Mouse (Mus musculus) myocyte (in vitro differentiated cells): ENCODE measurements around the gene Srsf2.

Source experiments
- MYOG ChIP-seq, 3 experiments: IDR thresholded peaks; one replicate each; pipeline ENCODE4 v1.6.1; 2011; ENCODE audit warnings: control low read depth in 2 of 3, low read depth in 2 of 3, mild to moderate bottlenecking in 2 of 3; ENCODE audit not compliant: insufficient read length in 2 of 3, control insufficient read depth in 1 of 3, insufficient read depth in 1 of 3
- POLR2A ChIP-seq: IDR thresholded peaks from one replicate; pipeline ENCODE4 v1.6.1; 2011; ENCODE audit warnings: low read depth, mild to moderate bottlenecking, control low read depth, moderate library complexity; ENCODE audit not compliant: insufficient read length
- POLR2AphosphoS2 ChIP-seq: IDR thresholded peaks from one replicate; pipeline ENCODE4 v1.6.1; 2011; ENCODE audit warnings: low read depth, control low read depth; ENCODE audit not compliant: insufficient read length
- REST ChIP-seq: IDR thresholded peaks from one replicate; pipeline ENCODE4 v1.6.1; 2011; ENCODE audit warnings: mild to moderate bottlenecking, control low read depth, moderate library complexity; ENCODE audit not compliant: insufficient read depth, insufficient read length

DNA sequence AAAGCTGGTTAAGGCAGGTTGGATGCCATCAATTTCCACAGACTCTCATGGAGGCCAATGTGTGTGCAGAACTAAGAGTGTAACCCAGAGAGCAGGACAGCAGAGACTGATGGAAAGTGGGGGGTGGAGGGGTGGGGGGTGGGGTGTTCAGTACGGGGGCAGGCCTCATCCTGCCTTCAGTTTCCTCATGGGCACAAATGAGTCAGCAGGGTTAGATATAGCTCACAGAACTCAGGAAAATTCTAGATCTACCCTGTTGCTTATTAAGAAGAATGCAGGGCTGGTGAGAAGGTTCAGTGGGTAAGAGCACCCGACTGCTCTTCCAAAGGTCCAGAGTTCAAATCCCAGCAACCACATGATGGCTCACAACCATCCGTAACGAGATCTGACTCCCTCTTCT lies 16.7 kb upstream of the Srsf2 start:
- TF ChIP-seq POLR2A: no peak
- no peak for TF ChIP-seq MYOG (IDR thresholded peaks at IDR 0.05; ENCODE audit: control insufficient read depth in 1 of 3, insufficient read depth in 1 of 3, insufficient read length in 2 of 3, low read depth in 2 of 3)
- no peak for TF ChIP-seq POLR2AphosphoS2
- no peak for TF ChIP-seq REST
